ENCODE assay signal across 8 mouse cellular contexts in genomic region chr15:98003822-98004739, GRCm38 (mm10). TPM values are rescaled to one million over a fixed set of nuclear protein-coding genes. Genes with fewer than 3 reads are reported as not detected.
A peak's percentile ranks its signal among the peaks of the same experiment; 100 is the strongest.
DNase-seq lines count a peak whose midpoint lies in the region; ATAC-seq and TF ChIP-seq lines count a peak whose summit lies in the region.

Gene Col2a1, minus strand, starts transcription at chr15:98004695.

- DNase-seq in adrenal gland, postnatal 10 days, result peak; percentile 27
- DNase-seq in adrenal gland, adult 8-10 months, result no peak
- DNase-seq in lung, postnatal 0 days (ENCODE audit: low spot score), result no peak
- DNase-seq in lung, adult 18-20 months, result no peak
- DNase-seq in kidney, postnatal 10 days, result peak; percentile 27
- DNase-seq in left cerebral cortex, adult 18-20 months (ENCODE audit: low spot score in 2 of 2), result no peak
- DNase-seq in ovary, postnatal 36 days (ENCODE audit: low spot score), result no peak

- TF ChIP-seq EP300 in lung, postnatal 0 days (IDR thresholded peaks at IDR 0.05), result no peak

- no peak within 1 kb of the TSS for H3K9ac ChIP-seq in lung, postnatal 0 days (replicated peaks; ENCODE audit: low read depth)

- H3K36me3 ChIP-seq in lung, postnatal 0 days (ENCODE audit: insufficient read depth, low read length), result no peaks in the 10 kb centered on the region

- H3K4me3 ChIP-seq in lung, postnatal 0 days (ENCODE audit: low read depth, low read length), result peak within 1 kb of the TSS; percentile 10; the same call in 1 of the 2 replicates
- H3K4me3 ChIP-seq in olfactory bulb, adult 2 months (ENCODE audit: insufficient read depth, low read depth, low read length), result peak within 1 kb of the TSS; percentile 6

- TF ChIP-seq CTCF in lung, postnatal 0 days (IDR thresholded peaks at IDR 0.05), result no peak
- TF ChIP-seq CTCF in olfactory bulb, adult 2 months (IDR thresholded peaks at IDR 0.05; ENCODE audit: insufficient read depth, low read depth, low read length), result no peak

- WGBS in lung, postnatal 0 days, result 1% methylated on average over 59 of the region's 59 CpGs
- WGBS in olfactory bulb, adult 2 months, result 3% methylated on average over 59 of the region's 59 CpGs

- ATAC-seq in lung, postnatal 0 days, result no peak

- no peaks in the 10 kb centered on the region for H3K9me3 ChIP-seq in lung, postnatal 0 days (ENCODE audit: low read length)

- H3K27me3 ChIP-seq in lung, postnatal 0 days (replicated peaks; ENCODE audit: insufficient read depth, low read length), result peaks cover 69% of the 10 kb centered on the region

- peaks cover 24% of the 10 kb centered on the region; the same call in 1 of the 2 replicates for H3K4me1 ChIP-seq in lung, postnatal 0 days (ENCODE audit: insufficient read depth, low read depth, low read length)
- peaks cover 37% of the 10 kb centered on the region for H3K4me1 ChIP-seq in olfactory bulb, adult 2 months (ENCODE audit: control insufficient read depth, insufficient read depth, low read length)

- peak within 1 kb of the TSS; percentile 35 for H3K4me2 ChIP-seq in lung, postnatal 0 days (replicated peaks; ENCODE audit: low read depth, low read length)

- no peak within 1 kb of the TSS for H3K27ac ChIP-seq in lung, postnatal 0 days (ENCODE audit: low read length)
- no peak within 1 kb of the TSS for H3K27ac ChIP-seq in olfactory bulb, adult 2 months (ENCODE audit: insufficient read depth, low read depth, low read length)

- no peak for TF ChIP-seq POLR2A in olfactory bulb, adult 2 months (IDR thresholded peaks at IDR 0.05; ENCODE audit: insufficient read depth, low read depth, low read length)

RNA-seq across cellular contexts. Expression of gene Col2a1, which starts in this region (rescaled TPM):
- total RNA-seq in adrenal gland, postnatal 10 days (2021), result 10 to 100 TPM in 1 of 2 experiments, under 1 TPM in 1; 0.33 to 17.3 TPM
- total RNA-seq in adrenal gland, adult 8-10 months (2022), result under 1 TPM in 1 of 4 experiments, not detected in 3; 0.28 TPM
- polyA plus RNA-seq in lung, postnatal 0 days (2015; fragmentation: Nextera tagmentation; extraction: Ambion mirVana), result 0.18 TPM in 1 of 2 replicates, not detected in the other
- polyA plus RNA-seq in olfactory bulb, adult 2 months (2012; ENCODE audit: insufficient read depth, insufficient read length, low replicate concordance, missing spikeins), result not detected in 2 replicates
- total RNA-seq in left cerebral cortex, adult 18-20 months (2021), result under 1 TPM; 0.86 to 0.91 TPM

Comparison
In these comparisons a context has a peak if more than half of its experiments do, and no peak if none do; other contexts are left out.
1. DNase-seq: peak in adrenal gland, postnatal 10 days (single experiment) and kidney, postnatal 10 days (single experiment); none in adrenal gland, adult 8-10 months (single experiment), lung, postnatal 0 days (single experiment), lung, adult 18-20 months (0 of 2), left cerebral cortex, adult 18-20 months (0 of 2) and ovary, postnatal 36 days (single experiment).